Mouse (Mus musculus) cerebellum, adult 9-11 months (tissue): ENCODE data around the gene Wfdc3.

Experiments used
- DNase-seq: peaks from one replicate; pipeline ENCODE4 v3.0.0; 2022

The Wfdc3 gene

GRCm38 (mm10) chr2:164745843-164746479 lies at the start of gene Wfdc3, which contains the start of gene Dnttip1:
Wfdc3 (minus strand) TSS chr2:164745931.
Dnttip1 (plus strand) TSS chr2:164745983.
- DNase-seq = peak; percentile 90

- DNase-seq = peak; percentile 85
Measured at GRCm38 (mm10) chr2:164794293-164794692, 48.6 kb upstream of the Wfdc3 start.

GRCm38 (mm10) chr2:164793772-164794171 lies 48.0 kb upstream of the Wfdc3 start:
- DNase-seq = no peak

GRCm38 (mm10) chr2:164793236-164793635 lies 47.5 kb upstream of the Wfdc3 start:
- DNase-seq = peak; percentile 82

- no peak for DNase-seq
Measured at GRCm38 (mm10) chr2:164792400-164793190, 46.9 kb upstream of the Wfdc3 start.

GRCm38 (mm10) chr2:164791841-164792261 lies 46.1 kb upstream of the Wfdc3 start:
- peak; percentile 71 for DNase-seq

GRCm38 (mm10) chr2:164790451-164790850 lies 44.7 kb upstream of the Wfdc3 start:
- DNase-seq = no peak

GRCm38 (mm10) chr2:164788411-164788810 lies 42.7 kb upstream of the Wfdc3 start:
- DNase-seq = no peak

- DNase-seq = no peak
Measured at GRCm38 (mm10) chr2:164787779-164788178, 42.0 kb upstream of the Wfdc3 start.

GRCm38 (mm10) chr2:164787032-164787431 lies 41.3 kb upstream of the Wfdc3 start:
- peak; percentile 43 for DNase-seq

- peak; percentile 68 for DNase-seq
Measured at GRCm38 (mm10) chr2:164786388-164786885, 40.7 kb upstream of the Wfdc3 start.

- DNase-seq = peak; percentile 95
Measured at GRCm38 (mm10) chr2:164785481-164786387, 40.0 kb upstream of the Wfdc3 start, which contains the start of gene Snx21. Snx21 (plus strand) TSS chr2:164785823.

GRCm38 (mm10) chr2:164784869-164785420 lies 39.2 kb upstream of the Wfdc3 start:
- peak; percentile 40 for DNase-seq

- DNase-seq = no peak
Measured at GRCm38 (mm10) chr2:164783926-164784581, 38.3 kb upstream of the Wfdc3 start.

GRCm38 (mm10) chr2:164781876-164782275 lies 36.1 kb upstream of the Wfdc3 start:
- no peak for DNase-seq

GRCm38 (mm10) chr2:164779481-164780086 lies 33.9 kb upstream of the Wfdc3 start, which contains the start of gene Tnnc2:
Tnnc2 (minus strand) TSS chr2:164779967.
- DNase-seq = no peak

GRCm38 (mm10) chr2:164778809-164779208 lies 33.1 kb upstream of the Wfdc3 start:
- peak; percentile 48 for DNase-seq

GRCm38 (mm10) chr2:164778015-164778287 lies 32.2 kb upstream of the Wfdc3 start:
- DNase-seq = no peak

GRCm38 (mm10) chr2:164777246-164778014 lies 31.7 kb upstream of the Wfdc3 start:
- DNase-seq = no peak

- no peak for DNase-seq
Measured at GRCm38 (mm10) chr2:164776801-164777200, 31.1 kb upstream of the Wfdc3 start.

GRCm38 (mm10) chr2:164776130-164776529 lies 30.4 kb upstream of the Wfdc3 start:
- no peak for DNase-seq
